Mouse (Mus musculus) cerebellum, adult 9-11 months (tissue): Measurements from ENCODE around the gene Zfp418.
"Not testable (repeated sequence)": the region's sequence is repeated elsewhere in the genome, so short reads cannot be mapped to it uniquely, and the experiment has no call there.

ENCODE experiments used
- DNase-seq: peaks from one replicate; pipeline ENCODE4 v3.0.0; 2022

Gene Zfp418

GRCm38 (mm10) chr7:7171227-7172147, at the start of gene Zfp418:
TSS of gene Zfp418 (plus strand) at chr7:7171330.
- DNase-seq, result peak; percentile 77

GRCm38 (mm10) chr7:7121602-7121980, 49.5 kb upstream of the Zfp418 start:
- DNase-seq, result no peak

DNA sequence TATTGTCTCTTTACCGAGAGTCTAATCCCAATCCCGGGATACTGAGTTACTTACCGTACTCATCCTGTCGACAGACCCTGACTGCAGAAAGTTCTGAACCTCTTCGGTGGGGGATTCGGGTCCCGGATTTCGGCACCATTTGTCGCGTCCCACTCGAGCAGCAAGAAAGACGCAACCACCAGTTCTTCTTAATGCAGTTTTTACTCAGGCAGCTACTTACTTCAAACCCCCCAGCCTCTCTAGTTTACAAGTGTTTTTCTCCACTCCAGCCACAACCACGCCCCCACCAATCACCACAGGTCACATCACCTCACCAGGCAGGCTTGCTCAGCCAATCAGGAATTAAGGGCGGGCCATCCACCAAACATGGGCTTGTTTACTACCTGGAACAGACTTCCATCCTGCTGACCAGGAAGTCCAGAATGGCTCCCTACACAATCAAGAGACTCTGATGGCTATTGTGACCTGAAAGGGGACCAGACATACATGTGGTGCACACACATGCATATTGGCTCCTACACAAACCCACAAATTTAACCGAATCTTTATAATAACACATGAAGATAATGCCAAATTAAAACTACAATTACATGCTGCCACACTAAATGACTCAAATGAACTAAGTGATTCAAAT, 40.5 kb upstream of the Zfp418 start:
- not testable (repeated sequence) for DNase-seq

DNA sequence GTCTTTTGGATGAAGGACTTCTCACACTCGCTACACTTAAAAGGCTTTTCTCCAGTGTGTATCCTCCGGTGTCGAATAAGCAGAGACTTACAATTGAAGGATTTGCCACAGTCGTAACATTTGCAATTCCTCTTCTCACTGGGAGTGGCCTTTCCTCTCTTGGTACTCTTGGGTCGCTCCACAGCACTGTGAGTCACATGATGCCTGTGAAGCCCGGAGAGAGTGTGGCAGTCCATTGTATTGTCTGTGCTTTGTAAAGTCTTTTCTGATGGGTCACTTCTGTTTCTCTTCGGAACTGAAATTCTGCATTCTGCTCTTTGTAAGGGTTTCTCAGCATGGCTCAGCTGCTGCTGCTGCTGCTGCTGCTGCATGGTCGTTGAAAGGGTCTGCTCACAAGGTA, 38.4 kb upstream of the Zfp418 start:
- no peak for DNase-seq

- DNase-seq, result peak; percentile 70
These were observed 34.7 kb upstream of the Zfp418 start, which contains the start of gene Zfp773 for GRCm38 (mm10) chr7:7136379-7136866. TSS of gene Zfp773 (minus strand) at chr7:7136755.

DNA sequence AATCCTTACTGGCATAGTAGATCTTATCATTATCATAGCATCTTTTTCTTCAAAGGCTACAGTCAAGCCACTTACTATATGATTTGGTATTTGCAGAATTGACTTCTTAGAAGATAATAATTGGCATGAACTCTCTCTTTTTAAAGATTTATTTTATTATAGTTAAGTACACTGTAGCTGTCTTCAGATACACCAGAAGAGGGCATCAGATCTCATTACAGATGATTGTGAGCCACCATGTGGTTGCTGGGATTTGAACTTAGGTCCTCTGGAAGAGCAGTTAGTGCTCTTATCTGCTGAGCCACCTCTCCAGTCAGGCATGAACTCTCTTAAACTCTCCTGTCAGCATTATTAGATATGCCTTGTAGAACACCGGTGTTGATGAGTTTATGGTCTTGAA, 26.9 kb upstream of the Zfp418 start:
- DNase-seq, result no peak

DNA sequence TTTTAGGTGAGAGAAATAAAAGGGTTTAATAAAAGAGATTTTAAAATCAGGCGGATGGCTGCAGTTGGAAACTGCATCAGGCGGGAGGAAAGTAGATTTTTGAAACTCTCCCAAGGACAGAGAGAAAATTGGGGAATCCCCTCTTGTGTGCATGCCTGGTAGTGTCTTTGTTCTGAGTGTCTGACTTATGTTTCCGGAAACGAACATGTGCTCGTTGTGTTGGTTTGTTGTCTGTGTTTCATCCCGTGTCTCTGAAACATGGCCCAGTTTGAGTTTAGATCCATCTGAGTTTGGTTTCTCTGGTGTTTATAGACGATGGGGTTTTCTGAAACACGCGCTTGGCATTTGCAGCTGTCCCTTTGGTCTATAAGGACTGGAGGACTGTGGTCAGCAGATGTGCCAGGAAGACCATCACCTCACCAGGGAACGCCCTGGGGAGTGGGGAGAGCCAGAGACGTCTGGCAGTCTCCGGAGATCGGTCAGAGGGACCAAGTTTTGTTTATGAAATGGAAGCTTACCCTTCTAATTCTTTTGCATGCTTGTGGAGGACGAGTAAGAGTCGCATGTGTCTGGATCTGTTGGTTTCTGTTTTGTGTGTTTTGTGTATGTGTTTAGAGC, 25.0 kb upstream of the Zfp418 start:
- DNase-seq, result no peak

- DNase-seq, result no peak
These were observed 14.8 kb downstream of the Zfp418 start for GRCm38 (mm10) chr7:7185897-7186296.

- DNase-seq, result no peak
These were observed 16.5 kb downstream of the Zfp418 start for GRCm38 (mm10) chr7:7187417-7188190.

GRCm38 (mm10) chr7:7188191-7188942, 17.2 kb downstream of the Zfp418 start:
- DNase-seq, result peak; percentile 75

DNA sequence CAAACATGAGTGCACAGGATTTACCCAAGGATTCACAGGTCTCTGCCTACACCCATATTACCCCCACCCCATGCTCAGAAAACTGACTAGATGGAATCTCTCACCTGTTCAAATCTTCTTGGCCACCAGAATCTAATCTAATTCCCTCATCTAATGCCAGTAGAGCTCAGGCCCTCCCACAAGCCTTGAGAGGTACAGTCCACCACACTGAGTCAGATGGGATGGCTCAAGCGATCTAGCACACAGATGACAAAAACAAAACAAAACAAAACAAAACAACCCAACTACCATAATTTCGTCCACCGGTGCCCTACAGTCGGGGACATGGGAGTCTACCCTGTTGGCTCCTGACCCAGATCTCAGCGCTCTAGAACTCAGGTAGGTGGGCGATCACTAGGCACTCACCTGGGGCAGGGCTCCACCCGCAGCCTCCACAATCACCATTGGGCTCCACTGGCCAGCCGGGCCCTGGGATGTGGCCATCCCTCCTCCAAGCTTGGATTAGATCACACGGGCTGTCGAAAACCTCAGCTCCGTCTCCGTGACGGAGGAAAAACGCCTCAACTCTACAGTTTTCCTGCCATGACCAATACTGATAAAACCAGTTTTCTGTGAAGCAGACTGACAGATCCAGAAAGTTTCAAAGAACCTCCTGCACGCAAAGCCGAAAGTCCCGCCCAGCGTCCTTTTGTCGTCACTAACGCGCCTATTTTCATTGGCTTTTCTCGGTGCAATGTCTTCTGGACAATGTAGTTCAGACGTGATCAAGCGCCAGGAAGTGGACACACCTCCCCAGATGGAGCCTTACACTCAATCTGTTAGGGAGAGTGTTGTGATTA, 38.4 kb downstream of the Zfp418 start, which contains the start of gene Zfp772:
Gene Zfp772 (minus strand): TSS at position 686 of the 839 bp plus-strand sequence.
- peak; percentile 64 for DNase-seq
